Mouse (Mus musculus): ENCODE data around the gene Sis.

- no peak for TF ChIP-seq CTCF (IDR thresholded peaks at IDR 0.05; ENCODE audit: low read depth, low read length)
- TF ChIP-seq POLR2A (IDR thresholded peaks at IDR 0.05; ENCODE audit: borderline replicate concordance, low read depth, low read length): no peak
Observed at GRCm38 (mm10) chr3:72967675-72968074, at the start of gene Sis.
